Mouse (Mus musculus): Measurements from ENCODE around the gene Eif4a1. TPM values are rescaled to one million over a fixed set of nuclear protein-coding genes. Genes with fewer than 3 reads are reported as not detected.
"Not testable (repeated sequence)": the region's sequence is repeated elsewhere in the genome, so short reads cannot be mapped to it uniquely, and the experiment has no call there.

The Eif4a1 gene
- total RNA-seq, 2 experiments from 2014 or later = 299 to 311 TPM

DNA sequence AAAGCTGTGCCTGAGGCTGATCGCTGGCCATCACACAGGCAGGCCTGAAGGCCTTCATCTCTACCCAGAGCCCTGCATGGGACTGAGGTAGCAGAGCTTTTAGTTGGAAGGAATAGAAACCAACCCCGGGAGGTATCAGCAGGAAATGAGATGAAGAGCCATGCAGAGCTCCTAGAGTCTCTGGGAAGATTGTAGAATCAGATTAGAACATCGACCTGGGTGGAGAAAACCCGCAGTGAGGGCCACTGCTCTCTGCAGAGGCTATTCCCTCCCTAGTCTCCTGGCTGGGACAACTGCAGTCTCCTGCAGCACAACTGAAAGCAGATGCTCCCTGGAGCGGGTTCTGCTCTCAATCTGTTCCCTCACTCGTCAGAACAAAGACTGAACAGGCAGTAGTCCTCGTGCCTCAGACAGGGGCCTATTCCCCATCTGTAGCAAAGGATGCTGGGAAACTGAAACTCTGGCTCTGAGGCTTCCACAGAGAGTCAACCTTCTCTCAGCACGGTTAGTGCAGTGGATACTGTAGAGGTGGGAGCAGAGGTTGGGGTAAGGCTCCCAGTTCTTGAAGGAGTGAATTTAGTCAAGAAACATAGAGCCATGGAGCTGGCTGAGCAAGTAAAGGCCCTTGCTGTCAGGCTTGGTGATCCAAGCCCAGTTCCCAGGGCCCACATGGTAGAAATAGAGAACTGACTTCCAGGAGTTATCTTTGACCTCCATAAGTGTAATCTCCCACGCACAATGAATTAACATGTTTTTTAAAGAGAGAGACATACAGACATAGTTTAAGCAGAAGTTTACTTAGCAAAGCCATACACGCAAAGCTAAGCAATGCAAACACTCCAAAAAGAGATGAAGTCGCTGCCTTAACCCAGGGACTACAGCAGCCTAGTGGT is 37.6 kb upstream of the Eif4a1 start:
- no peak for TF ChIP-seq CTCF (IDR thresholded peaks at IDR 0.05)
- no peak for DNase-seq (ENCODE audit: extremely low spot score in 1 of 2, low spot score in 2 of 2)
- intact Hi-C loops (cut with DNase I) = no loop called here
- no peak overlapping the region for H3K4me3 ChIP-seq
- no peak overlapping the region for H3K27ac ChIP-seq

DNA sequence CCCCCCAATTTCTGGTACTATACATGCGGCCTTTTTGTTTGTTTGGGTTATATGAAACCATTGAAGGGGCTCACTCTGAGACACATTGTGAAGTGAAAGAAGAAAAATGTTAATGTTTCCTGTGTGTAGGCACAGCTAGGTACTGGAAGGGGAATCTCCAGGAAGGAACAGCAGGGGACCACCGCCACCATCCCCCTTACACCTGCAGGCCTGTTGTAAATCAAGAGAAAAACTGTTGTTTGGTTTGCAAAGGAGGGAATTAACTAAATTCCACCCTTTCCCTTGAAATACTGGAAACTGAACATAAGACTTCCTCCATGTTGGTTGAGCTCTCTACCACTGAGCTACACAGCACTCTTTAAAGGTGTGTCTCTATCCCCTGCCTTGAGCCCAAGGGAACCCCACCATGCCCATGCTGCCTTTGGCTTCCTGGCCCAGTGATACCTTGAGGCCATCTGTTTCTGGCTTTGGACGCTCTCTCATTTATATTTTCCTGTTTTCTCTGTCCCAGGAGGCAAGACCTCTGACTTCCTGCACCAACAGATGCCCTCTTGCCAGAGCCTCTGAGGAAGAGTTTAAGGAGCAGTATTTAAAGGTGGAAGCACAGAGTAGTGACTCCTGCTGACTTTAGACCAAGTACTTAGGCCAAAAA is 36.5 kb upstream of the Eif4a1 start:
- Histone ChIP-seq H3K4me3 (no peak overlapping the region), H3K27ac (no peak overlapping the region)
- DNase-seq (ENCODE audit: extremely low spot score in 1 of 2, low spot score in 2 of 2) = no peak
- intact Hi-C loops (cut with DNase I) = no loop called here
- no peak for TF ChIP-seq CTCF (IDR thresholded peaks at IDR 0.05)

DNA sequence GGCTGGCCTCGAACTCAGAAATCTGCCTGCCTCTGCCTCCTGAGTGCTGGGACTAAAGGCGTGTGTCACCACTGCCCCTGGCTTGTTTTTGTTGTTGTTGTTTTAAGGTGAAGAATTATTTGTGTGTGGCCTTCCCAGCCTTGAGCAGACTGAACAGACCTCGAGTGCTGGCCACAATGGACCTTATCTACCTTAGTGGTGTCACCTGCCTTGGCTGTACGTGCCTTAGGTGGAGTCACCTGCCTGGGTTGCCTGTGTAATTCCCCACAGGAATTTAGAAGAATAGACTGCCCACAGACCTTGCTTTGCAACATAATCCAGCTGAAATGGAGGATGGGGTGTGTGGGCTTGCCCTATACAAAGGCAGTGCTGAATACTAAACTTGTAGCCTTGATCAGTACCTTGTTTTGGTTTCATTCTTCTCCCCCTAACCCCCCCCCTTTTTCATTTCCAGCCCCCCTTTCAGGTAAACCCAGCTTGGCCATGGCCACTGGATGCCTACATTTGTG is 35.7 kb upstream of the Eif4a1 start:
- intact Hi-C loops (cut with DNase I) = no loop called here
- H3K4me3 ChIP-seq = no peak overlapping the region
- H3K27ac ChIP-seq = no peak overlapping the region
- DNase-seq (ENCODE audit: extremely low spot score in 1 of 2, low spot score in 2 of 2) = no peak
- no peak for TF ChIP-seq CTCF (IDR thresholded peaks at IDR 0.05)

DNA sequence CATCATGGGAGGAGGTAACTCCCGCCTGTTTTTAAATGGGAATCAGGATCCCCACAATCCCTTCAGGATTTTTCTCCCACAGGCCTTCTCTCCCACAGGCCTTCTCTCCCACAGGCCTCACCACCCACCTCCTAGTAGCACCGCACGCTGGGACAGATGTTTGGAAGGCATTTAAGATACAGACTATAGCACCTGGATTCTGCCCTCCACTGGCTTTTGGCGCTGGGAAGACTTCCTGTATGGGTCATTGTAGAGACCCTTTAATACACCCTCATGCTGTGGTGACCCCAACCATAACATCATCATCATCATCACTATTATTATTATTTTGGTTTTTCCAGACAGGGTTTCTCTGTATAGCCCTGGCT is 35.2 kb upstream of the Eif4a1 start:
- no peak for DNase-seq (ENCODE audit: extremely low spot score in 1 of 2, low spot score in 2 of 2)
- peak overlapping the region; percentile 11; the same call in 1 of the 2 replicates for H3K27ac ChIP-seq
- no peak overlapping the region for H3K4me3 ChIP-seq
- TF ChIP-seq CTCF (IDR thresholded peaks at IDR 0.05) = no peak
- intact Hi-C loops (cut with DNase I) = no loop called here

DNA sequence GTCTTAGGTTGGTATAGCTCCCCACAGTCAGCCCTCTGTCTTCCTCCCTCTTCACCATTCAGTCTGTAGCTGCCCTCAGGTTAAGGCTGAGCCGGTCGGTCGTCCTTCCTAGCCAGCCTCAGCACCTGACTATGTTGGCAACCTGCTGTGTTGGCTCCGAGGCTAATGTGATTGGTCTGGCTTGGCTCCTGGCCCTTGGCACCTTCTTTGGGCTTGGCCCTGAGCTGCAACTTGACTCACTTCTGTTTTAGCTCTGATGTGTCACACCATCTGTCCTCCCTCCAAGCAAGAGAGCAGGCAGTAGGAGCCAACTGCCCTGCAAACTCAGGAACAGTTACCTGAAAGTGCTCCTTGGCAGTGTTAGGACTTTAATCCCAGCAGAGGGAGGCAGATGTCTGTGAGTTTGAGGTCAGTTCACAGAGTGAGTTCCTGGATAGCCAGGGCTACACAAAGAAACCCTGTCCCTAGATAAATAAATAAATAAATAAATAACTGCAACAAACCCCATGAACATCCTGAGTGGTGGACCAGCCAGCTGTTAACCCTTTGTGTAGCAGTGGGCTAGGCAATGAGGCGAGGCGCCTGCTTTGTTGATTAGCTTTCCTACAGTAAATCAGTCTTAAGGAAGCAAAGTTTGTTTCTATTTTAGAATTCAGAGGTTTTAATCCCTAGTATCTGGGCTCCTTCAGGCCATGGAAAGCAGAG is 34.7 kb upstream of the Eif4a1 start:
- Histone ChIP-seq H3K4me3 (no peak overlapping the region), H3K27ac (peak overlapping the region; percentile 24; the same call in 1 of the 2 replicates)
- DNase-seq (ENCODE audit: extremely low spot score in 1 of 2, low spot score in 2 of 2) = peak in 1 of 2 experiments; percentile 45
- intact Hi-C loops (cut with DNase I) = no loop called here
- TF ChIP-seq CTCF (IDR thresholded peaks at IDR 0.05) = no peak; the same call in 1 of the 2 replicates

DNA sequence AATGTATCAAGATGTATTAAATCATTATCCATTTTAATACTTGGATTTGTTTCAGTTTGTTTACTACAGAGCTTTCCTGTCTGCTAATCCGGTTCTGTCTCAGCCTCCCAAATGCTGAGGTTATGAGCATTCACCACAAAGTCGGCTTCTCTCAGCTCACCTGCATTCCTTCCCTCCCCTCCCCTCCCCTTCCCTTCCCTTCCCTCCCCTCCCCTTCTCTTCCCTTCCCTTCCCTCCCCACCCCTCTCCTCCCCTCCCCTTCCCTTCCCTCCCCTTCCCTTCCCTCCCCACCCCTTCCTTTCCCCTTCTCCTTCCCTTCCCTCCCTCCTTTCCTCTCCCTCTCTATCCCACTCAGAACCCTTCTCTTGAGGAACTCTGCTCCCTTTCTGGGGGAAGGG is 32.4 kb upstream of the Eif4a1 start:
- DNase-seq (ENCODE audit: extremely low spot score in 1 of 2, low spot score in 2 of 2) = no peak
- intact Hi-C loops (cut with DNase I) = no loop called here
- Histone ChIP-seq H3K4me3 (no peak overlapping the region), H3K27ac (no peak overlapping the region)
- TF ChIP-seq CTCF (IDR thresholded peaks at IDR 0.05) = no peak

DNA sequence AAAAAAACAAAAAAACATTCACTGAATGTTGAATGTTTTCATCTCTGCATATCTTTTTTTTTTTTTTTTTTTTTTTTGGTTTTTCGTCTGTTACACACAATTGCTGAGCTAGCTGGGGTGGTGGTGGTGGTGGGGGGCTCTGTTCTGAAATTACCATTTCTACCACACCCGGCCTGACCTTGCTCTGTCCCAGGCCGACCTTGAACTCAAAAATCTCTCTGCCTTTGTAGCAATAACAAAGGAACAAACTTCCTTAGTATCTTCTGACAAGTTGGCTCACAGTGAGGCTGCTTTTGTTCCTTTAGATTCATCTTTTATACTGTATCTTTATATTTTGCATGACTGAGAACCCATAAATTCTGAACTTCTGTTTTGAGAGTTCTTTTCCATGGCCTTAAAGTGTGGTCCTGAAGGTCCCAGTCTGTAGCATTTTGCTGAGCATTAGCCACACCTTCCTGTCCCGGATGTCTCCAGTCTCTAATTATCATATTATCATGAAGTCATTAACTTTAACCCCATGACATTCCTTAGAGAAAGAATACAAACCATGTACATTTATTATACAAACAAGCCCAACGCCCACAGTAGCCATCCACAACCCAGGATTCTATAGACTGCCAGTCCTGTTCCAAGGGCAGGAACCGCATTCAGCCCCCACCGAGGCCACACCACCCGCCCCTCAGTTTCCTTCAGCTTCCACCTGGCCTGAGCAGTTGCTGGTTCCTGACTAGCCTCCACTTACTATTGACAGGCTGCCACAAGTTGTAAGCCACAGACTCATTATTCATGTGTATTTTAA is 31.8 kb upstream of the Eif4a1 start:
- no peak for TF ChIP-seq CTCF (IDR thresholded peaks at IDR 0.05)
- H3K27ac ChIP-seq = no peak overlapping the region
- intact Hi-C loops (cut with DNase I) = no loop called here

DNA sequence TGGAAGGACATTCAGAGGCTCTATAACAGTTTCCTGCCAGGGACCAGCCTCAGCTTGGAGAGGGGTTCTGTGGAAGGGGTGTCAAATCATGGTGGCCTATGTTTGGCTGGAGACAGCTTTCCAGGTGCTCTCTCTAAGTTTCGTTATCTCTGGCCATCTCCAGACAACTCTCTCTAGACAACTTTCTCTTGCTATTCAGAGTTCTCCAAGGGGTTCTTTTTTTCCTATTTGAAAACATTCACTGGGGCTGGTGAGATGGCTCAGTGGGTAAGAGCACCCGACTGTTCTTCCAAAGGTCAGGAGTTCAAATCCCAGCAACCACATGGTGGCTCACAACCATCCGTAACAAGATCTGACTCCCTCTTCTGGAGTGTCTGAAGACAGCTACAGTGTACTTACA is 31.2 kb upstream of the Eif4a1 start:
- intact Hi-C loops (cut with DNase I); DNase-seq (ENCODE audit: extremely low spot score in 1 of 2, low spot score in 2 of 2); H3K4me3 ChIP-seq; H3K27ac ChIP-seq: not testable (repeated sequence)

More for the DNA sequence above, 31.8 kb upstream of the Eif4a1 start:
- DNase-seq (ENCODE audit: extremely low spot score in 1 of 2, low spot score in 2 of 2) = no peak
- H3K4me3 ChIP-seq = no peak overlapping the region

DNA sequence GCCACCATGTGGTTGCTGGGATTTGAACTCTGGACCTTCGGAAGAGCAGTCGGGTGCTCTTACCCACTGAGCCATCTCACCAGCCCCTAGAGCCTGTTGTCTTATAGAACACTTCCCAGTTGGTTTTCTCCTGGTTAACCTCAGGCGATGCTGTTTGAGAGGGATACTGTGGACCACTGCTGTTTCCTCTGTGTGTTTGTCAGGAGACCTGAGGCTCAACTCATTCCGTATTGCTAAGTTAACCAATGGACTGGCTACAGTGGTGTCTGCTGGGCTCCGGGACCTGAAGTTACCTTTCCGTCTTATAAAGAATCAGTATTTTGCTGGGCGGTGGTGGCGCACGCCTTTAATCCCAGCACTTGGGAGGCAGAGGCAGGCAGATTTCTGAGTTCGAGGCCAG is 30.7 kb upstream of the Eif4a1 start:
- intact Hi-C loops (cut with DNase I); DNase-seq (ENCODE audit: extremely low spot score in 1 of 2, low spot score in 2 of 2); H3K4me3 ChIP-seq; H3K27ac ChIP-seq: not testable (repeated sequence)

DNA sequence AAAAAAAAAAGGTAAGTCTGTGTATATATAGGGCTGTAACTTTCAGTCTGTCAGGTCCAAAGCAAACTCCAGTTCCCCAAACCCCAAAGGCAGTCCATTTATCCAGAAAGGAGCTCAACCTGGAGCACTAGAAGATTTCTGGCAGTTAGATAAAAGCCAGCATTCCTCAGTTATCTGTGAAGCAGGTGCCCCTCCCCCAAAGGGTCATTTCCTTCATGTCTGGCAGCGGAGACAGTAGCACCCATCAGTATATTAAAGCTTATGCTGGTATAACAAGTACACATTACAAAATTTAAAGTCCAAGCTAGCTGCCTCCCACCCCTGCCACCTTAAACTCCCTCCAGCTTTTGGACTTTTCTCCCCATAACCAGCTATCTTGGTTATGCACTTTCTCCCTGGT is 27.4 kb upstream of the Eif4a1 start:
- intact Hi-C loops (cut with DNase I) = no loop called here
- no peak for TF ChIP-seq CTCF (IDR thresholded peaks at IDR 0.05)
- Histone ChIP-seq H3K4me3 (no peak overlapping the region), H3K27ac (no peak overlapping the region)
- DNase-seq (ENCODE audit: extremely low spot score in 1 of 2, low spot score in 2 of 2) = no peak

DNA sequence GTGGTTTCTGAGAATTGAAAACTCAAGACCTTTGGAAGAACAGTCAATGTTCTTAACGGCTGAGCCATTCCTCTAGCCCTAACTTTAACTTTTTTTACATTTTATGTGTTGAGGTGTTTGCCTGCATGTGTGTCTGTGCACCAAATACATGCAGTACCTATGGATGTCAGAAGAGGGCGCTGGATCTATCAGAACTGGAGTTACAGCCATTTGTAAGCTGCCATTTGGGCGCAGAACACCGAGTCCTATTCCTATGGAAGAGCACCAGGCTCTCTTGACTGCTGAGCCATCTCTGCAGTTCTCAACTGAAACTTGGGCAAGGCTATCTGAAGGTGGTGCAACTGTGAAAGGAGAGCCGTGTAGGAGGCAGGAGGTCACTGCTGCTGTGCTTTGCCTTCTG is 26.4 kb upstream of the Eif4a1 start:
- no peak overlapping the region for H3K4me3 ChIP-seq
- no peak overlapping the region for H3K27ac ChIP-seq
- no peak; the same call in 1 of the 2 replicates for TF ChIP-seq CTCF (IDR thresholded peaks at IDR 0.05)
- intact Hi-C loops (cut with DNase I) = no loop called here
- no peak for DNase-seq (ENCODE audit: extremely low spot score in 1 of 2, low spot score in 2 of 2)
